Mouse (Mus musculus) right cerebral cortex, adult 18-20 months (tissue): ENCODE measurements at regions not wholly inside any gene's neighbourhood (a gene's known extent, or its start where the extent isn't known, plus 50 kb on each side); places are given as distances from the start of the nearest gene placed in this dataset.

ENCODE experiments used
- DNase-seq: peaks from one replicate; pipeline ENCODE4 v3.0.0; 2022; ENCODE audit warnings: mixed read lengths

GRCm38 (mm10) chr15:42311166-42311565, 2177.0 kb downstream of the 9330182O14Rik start:
- DNase-seq = peak; percentile 20

DNA sequence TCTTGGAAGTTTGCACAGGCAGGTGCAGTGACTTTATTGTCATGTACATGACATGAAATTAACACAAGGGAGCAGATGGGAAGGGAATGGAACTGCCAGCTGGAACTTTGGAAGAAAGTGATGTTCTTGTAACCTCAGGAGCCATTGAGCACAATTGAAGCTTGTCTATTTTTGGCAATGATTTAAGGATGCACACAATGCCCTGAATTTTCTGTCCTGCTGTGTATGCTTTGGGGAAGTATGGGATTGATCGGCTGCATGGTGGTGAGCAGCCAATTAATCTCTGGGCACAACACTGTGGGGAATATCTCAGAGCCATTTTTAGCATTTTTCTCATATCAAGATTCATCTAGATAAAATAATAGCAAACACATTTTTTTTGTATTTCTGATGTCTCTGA, 2186.2 kb downstream of the 9330182O14Rik start:
- DNase-seq = no peak

DNA sequence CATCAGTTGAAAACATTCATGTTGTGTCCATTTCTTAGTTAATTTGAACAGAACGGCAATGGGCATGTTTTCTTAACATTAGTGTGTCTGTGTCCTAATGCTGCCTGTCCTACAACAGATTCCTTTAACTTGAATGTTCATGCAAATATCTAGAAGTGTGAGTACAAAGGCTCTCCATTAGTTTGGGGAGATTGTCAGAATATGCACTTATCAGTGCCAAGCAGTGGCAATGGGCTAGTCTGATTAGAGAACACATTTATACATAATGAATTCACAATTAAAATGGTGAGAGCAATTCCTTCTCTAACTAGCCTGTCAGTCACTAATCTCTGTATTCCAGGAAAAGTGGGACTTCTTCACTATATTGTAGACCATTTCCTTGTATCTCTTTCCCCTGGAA, 2188.8 kb downstream of the 9330182O14Rik start:
- DNase-seq = no peak

DNA sequence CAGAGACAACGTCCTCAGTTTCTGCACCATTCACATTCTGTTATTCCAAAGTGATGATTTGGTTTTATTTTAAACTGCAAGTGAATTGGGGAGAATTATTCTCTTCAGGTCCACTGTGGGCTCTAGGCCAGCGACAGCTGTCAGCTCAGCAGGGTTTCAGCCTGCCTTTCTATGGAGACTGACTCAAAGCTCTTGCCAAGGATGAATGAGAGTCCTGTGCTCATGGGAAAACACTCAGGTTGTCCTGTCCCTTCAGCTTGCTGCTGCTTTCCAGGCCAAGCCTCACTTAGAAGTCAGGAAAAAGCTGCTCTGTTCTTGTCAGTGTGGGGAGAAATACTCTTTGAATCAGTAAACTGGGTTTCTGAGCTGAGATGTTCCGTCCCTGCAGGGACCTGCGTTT, 2191.1 kb downstream of the 9330182O14Rik start:
- DNase-seq = peak; percentile 12

GRCm38 (mm10) chr15:42328535-42328934, 2194.4 kb downstream of the 9330182O14Rik start:
- no peak for DNase-seq

DNA sequence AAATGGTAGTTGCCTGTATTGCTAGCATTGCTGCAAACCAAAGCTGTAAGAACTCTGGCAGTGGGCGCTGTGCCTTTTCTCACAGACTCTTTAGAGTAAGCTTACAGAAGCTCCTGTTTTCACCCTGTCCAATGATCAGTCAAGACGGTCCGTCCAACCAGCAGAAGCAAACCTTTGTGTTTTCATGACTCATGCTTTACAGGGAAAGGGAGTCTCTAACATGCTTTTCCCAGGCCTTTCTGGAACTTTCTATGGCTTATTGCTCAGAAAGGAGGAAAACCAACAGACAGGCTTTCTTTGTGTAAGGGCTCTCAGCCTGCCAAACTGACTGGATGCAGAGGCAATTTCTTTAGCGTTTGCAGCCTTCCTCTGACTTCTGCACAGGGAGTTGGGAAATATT, 2195.6 kb downstream of the 9330182O14Rik start:
- DNase-seq = no peak

- DNase-seq = no peak
These were observed 2199.5 kb downstream of the 9330182O14Rik start for GRCm38 (mm10) chr15:42333642-42334041.

GRCm38 (mm10) chr15:42346131-42346530, 2212.0 kb downstream of the 9330182O14Rik start:
- DNase-seq = no peak

DNA sequence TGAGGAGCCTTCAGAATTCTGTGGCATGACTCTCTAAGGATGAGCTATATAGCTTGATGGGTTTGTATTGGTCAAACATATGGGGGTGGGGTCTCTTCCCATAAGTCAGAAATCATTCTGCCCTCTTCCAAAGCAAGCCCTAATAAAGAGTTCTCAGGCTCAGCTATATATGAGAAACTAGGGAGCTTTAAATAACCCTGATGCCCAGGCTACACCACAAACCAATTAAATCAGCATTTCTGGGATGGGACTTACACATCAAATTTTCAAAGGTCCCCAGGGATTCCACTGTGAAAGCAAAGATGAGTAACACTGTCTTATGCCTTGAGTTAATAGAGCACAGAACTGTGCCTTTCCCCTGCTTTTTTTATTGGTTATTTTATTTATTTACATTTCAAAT, 2227.7 kb downstream of the 9330182O14Rik start:
- DNase-seq = no peak

DNA sequence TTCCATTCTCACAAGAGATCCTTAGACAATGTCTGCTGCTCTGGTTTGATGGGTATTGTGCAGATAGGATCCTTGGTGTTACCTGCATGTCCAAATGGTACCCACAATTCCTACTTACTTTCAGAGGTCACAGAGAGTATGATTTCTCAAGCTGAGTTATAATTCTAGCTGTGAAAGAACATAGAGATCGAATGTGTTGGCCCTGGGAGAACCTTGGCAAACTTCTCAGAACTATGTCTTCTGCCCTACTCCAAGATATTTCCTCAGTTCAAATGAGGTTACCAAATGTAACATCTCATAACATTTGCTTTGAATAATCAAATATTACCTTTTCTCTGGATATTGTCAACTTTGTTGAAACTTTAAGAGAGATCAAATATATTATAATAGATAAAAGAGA, 2230.8 kb downstream of the 9330182O14Rik start:
- no peak for DNase-seq

DNA sequence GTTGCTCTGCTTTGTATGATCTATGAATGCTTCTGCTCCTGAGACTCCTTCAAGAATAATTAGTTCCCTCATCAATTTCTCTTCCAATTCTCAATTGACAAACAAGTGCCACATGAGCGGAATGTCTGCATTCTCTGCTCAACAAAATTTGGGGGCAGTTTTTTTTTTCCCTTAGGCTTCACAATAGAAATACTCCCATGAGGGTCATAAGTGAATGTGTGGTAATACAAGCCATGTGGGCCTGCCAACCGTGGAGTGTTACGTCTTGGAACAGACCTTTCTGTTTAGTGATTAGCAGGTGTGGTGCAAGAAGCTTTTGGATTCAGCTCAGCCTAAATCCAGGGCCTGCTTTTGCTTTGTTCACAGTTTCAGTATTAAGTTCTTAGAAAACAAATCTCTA, 2232.6 kb downstream of the 9330182O14Rik start:
- no peak for DNase-seq

DNA sequence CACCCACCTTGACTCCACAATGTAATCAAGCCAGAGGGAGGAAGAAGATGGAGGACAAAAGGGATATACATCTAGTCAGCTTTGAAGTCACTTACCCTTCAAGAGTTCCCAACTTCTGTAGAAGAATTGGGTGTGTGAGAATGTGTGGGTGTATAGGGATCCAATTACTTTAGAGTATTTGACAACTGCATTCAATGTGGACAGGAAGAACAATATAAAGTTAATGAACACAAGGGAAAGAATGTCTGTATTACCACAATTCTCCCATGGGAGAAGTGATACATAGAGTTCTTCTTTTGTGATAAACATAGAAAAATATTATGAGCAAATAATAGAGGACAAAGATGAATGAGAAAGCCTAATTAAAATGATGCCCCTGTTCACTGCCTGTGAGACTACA, 2235.4 kb downstream of the 9330182O14Rik start:
- no peak for DNase-seq

GRCm38 (mm10) chr15:42370044-42370443, 2235.9 kb downstream of the 9330182O14Rik start:
- DNase-seq = no peak

- no peak for DNase-seq
These were observed 2238.6 kb downstream of the 9330182O14Rik start for GRCm38 (mm10) chr15:42372704-42373286.
